Mouse (Mus musculus): ENCODE measurements around the gene Slc38a8.

The Slc38a8 gene

GRCm38 (mm10) chr8:119436933-119437332 lies 64.6 kb downstream of the Slc38a8 start:
- DNase-seq = peak; percentile 93

- DNase-seq = no peak
Observed at GRCm38 (mm10) chr8:119436331-119436730, 65.2 kb downstream of the Slc38a8 start.

GRCm38 (mm10) chr8:119435527-119435926 lies 66.0 kb downstream of the Slc38a8 start:
- DNase-seq = peak; percentile 3

- no peak for DNase-seq
Observed at GRCm38 (mm10) chr8:119434569-119434968, 66.9 kb downstream of the Slc38a8 start.

GRCm38 (mm10) chr8:119433582-119434174 lies 67.8 kb downstream of the Slc38a8 start, which contains the start of gene Osgin1:
Gene Osgin1 (plus strand): TSS chr8:119434124.
- no peak for DNase-seq

GRCm38 (mm10) chr8:119432372-119432771 lies 69.1 kb downstream of the Slc38a8 start:
- DNase-seq = no peak

GRCm38 (mm10) chr8:119430690-119431089 lies 70.8 kb downstream of the Slc38a8 start:
- no peak for DNase-seq

- no peak for DNase-seq
Observed at GRCm38 (mm10) chr8:119430250-119430649, 71.2 kb downstream of the Slc38a8 start.

All from kidney, adult 18-20 months (tissue).